Mouse (Mus musculus) ES-E14 (cell line): ENCODE measurements around the gene Fmn2. TPM values are rescaled to one million over a fixed set of nuclear protein-coding genes. Genes with fewer than 3 reads are reported as not detected.

Experiments used
- DNase-seq: peaks from one replicate; pipeline ENCODE4 v3.0.0-alpha.2; 2013; ENCODE audit warnings: low read depth, low spot score
- H3K27ac ChIP-seq: 2 replicates; pipeline ENCODE4 v1.5.1; 2012; ENCODE audit warnings: low read depth, mild to moderate bottlenecking, low read length, moderate library complexity, mixed read lengths; ENCODE audit not compliant: poor library complexity, insufficient read depth, severe bottlenecking
- H3K36me3 ChIP-seq: 2 replicates; pipeline ENCODE4 v1.6.1; 2012; ENCODE audit warnings: mild to moderate bottlenecking, low read length, moderate library complexity, mixed read lengths; ENCODE audit not compliant: control insufficient read depth, poor library complexity, insufficient read depth, severe bottlenecking
- H3K4me1 ChIP-seq, 2 experiments: fragments of 150-350 bp in 1 of 2; sonication (generic) in 1 of 2; 2 replicates each; pipeline ENCODE4 v1.6.1; 2012; ENCODE audit warnings: low read length in 2 of 2, mild to moderate bottlenecking in 1 of 2, mixed read lengths in 1 of 2; ENCODE audit not compliant: control insufficient read depth in 2 of 2, insufficient read depth in 2 of 2, poor library complexity in 1 of 2
- H3K4me3 ChIP-seq, 2 experiments: fragments of 150-350 bp in 1 of 2; sonication (generic) in 1 of 2; 2 replicates each; pipeline ENCODE4 v1.5.1; 2012; ENCODE audit warnings: low read length in 2 of 2, low read depth in 1 of 2, mild to moderate bottlenecking in 1 of 2, mixed read lengths in 1 of 2; ENCODE audit not compliant: insufficient read depth in 1 of 2, poor library complexity in 1 of 2, severe bottlenecking in 1 of 2
- H3K9ac ChIP-seq: 2 replicates; pipeline ENCODE4 v1.6.1; 2012; ENCODE audit warnings: low read depth, mild to moderate bottlenecking, low read length, mixed read lengths; ENCODE audit not compliant: poor library complexity, insufficient read depth, severe bottlenecking
- H3K9me3 ChIP-seq: fragments of 150-350 bp; sonication (generic); 2 replicates; pipeline ENCODE4 v1.6.1; 2012; ENCODE audit warnings: low read depth, mild to moderate bottlenecking, low read length; ENCODE audit not compliant: control insufficient read depth, insufficient read depth
- CHD2 ChIP-seq: IDR thresholded peaks from 2 replicates; pipeline ENCODE4 v1.6.1; 2014; ENCODE audit warnings: mild to moderate bottlenecking, low read depth, low read length, inconsistent platforms
- HCFC1 ChIP-seq: IDR thresholded peaks from 2 replicates; pipeline ENCODE4 v1.6.1; 2012; ENCODE audit warnings: low read length, inconsistent platforms, borderline replicate concordance; ENCODE audit not compliant: insufficient read depth
- MAFK ChIP-seq: IDR thresholded peaks from 2 replicates; pipeline ENCODE4 v1.6.1; 2014; ENCODE audit warnings: mild to moderate bottlenecking, low read depth, low read length, inconsistent platforms; ENCODE audit not compliant: insufficient read depth
- ZC3H11A ChIP-seq: IDR thresholded peaks from 2 replicates; pipeline ENCODE4 v1.6.1; 2012; ENCODE audit warnings: low read depth, mild to moderate bottlenecking, inconsistent platforms, low read length, borderline replicate concordance
- ZNF384 ChIP-seq: IDR thresholded peaks from 2 replicates; pipeline ENCODE4 v1.6.1; 2012; ENCODE audit warnings: low read depth, low read length, inconsistent platforms
- in situ Hi-C, 2 experiments: fragments of 600-800 bp; cut with MboI; formaldehyde crosslinking; loops; one replicate each; pipeline ENCODE4 v1.15.1; 2025; ENCODE audit warnings: low sequenced_read_pairs in 2 of 2, inconsistent platforms in 1 of 2; ENCODE audit not compliant: unreplicated experiment in 2 of 2
- total RNA-seq: library from RNA; depleted of rRNA; stranded (reverse); fragments of 300-350 nt; gene quantifications from 2 replicates; pipeline ENCODE4 v1.2.3, GENCODE M21; 2012

Fmn2 gene
- total RNA-seq, 1 experiment, result 1.2 TPM

- Histone ChIP-seq H3K36me3 (no peaks in the 10 kb centered on the region), H3K4me1 (no peaks in the 10 kb centered on the region), H3K9ac (no peak overlapping the region), H3K4me3 (no peak overlapping the region), H3K9me3 (no peaks in the 10 kb centered on the region), H3K27ac (no peak overlapping the region)
- no peak for DNase-seq
- in situ Hi-C loops, result no loop called here
- TF ChIP-seq MAFK (no peak), CHD2 (no peak), ZNF384 (no peak)
Measured at GRCm38 (mm10) chr1:174656554-174656953, 154.9 kb downstream of the Fmn2 start.

GRCm38 (mm10) chr1:174659459-174660223, 158.0 kb downstream of the Fmn2 start:
- H3K9ac ChIP-seq, result no peak overlapping the region
- in situ Hi-C loops, result no loop called here
- H3K4me1 ChIP-seq, result no peaks in the 10 kb centered on the region
- H3K27ac ChIP-seq, result no peak overlapping the region
- H3K9me3 ChIP-seq, result no peaks in the 10 kb centered on the region
- no peaks in the 10 kb centered on the region for H3K36me3 ChIP-seq
- TF ChIP-seq MAFK (no peak), HCFC1 (no peak), ZNF384 (no peak), ZC3H11A (no peak), CHD2 (no peak)
- H3K4me3 ChIP-seq, result no peak overlapping the region
- no peak for DNase-seq

GRCm38 (mm10) chr1:174665116-174665515, 163.5 kb downstream of the Fmn2 start:
- no peak overlapping the region for H3K27ac ChIP-seq
- no peaks in the 10 kb centered on the region for H3K36me3 ChIP-seq
- TF ChIP-seq MAFK, result no peak
- no peak overlapping the region for H3K4me3 ChIP-seq
- no peak overlapping the region for H3K9ac ChIP-seq
- H3K9me3 ChIP-seq, result no peaks in the 10 kb centered on the region
- DNase-seq, result no peak
- in situ Hi-C loops, result no loop called here
- H3K4me1 ChIP-seq, result no peaks in the 10 kb centered on the region

DNA sequence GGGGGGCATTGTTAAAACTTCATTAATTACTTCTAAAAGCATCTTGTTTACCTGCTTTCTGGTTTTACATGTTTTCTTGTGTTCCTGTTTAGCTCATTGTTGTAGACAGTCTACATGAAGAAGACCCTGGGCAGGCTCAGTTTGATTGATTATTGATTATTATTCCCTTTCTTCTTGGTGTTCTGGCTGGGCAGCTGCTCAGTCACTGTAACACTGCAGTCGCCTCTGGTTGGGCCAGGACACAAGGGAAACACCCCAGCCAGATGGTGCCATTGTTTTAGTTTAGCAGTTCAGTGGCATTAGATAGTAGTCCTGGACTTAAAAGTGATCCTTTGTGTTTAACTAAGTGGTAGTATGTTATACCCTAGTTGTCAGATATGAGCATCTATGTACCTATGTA, 167.5 kb downstream of the Fmn2 start:
- Histone ChIP-seq H3K27ac (no peak overlapping the region), H3K9me3 (no peaks in the 10 kb centered on the region), H3K4me1 (no peaks in the 10 kb centered on the region), H3K4me3 (no peak overlapping the region), H3K36me3 (no peaks in the 10 kb centered on the region), H3K9ac (no peak overlapping the region)
- in situ Hi-C loops, result no loop called here
- TF ChIP-seq HCFC1, result no peak
- no peak for TF ChIP-seq ZNF384
- no peak for TF ChIP-seq CHD2
- no peak for TF ChIP-seq ZC3H11A
- TF ChIP-seq MAFK, result no peak
- no peak for DNase-seq

DNA sequence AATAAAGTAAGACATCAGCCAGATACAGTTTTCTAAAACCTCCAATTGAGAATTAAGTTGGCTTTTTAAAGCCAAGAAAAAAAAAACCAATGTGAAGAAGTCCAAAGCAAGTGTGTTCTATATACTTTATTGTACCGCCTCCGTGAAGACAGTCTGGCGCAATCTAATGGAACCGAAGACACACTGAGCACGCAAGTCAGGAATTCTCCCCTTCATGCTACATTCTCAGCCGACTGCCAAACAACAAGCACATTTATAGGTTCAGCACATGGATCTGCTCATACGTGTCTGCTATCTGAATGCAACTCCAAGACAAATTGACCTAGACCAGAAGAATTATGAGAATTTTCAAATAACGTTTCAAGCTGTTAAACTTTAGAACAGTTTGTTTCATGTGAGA, 169.2 kb downstream of the Fmn2 start:
- Histone ChIP-seq H3K9ac (no peak overlapping the region), H3K9me3 (no peaks in the 10 kb centered on the region), H3K36me3 (no peaks in the 10 kb centered on the region)

More for the DNA sequence above, 169.2 kb downstream of the Fmn2 start:
- Histone ChIP-seq H3K4me1 (peaks cover 0 to 2% of the 10 kb centered on the region in 2 experiments; a peak in 1 of 4 replicates), H3K4me3 (no peak overlapping the region), H3K27ac (no peak overlapping the region)
- in situ Hi-C loops, result no loop called here
- DNase-seq, result no peak
- TF ChIP-seq MAFK (no peak), HCFC1 (no peak), ZNF384 (no peak), CHD2 (no peak), ZC3H11A (no peak)
